Mouse (Mus musculus) lung, embryonic 14.5 days (tissue): ENCODE measurements at regions not wholly inside any gene's neighbourhood (a gene's known extent, or its start where the extent isn't known, plus 50 kb on each side); places are given as distances from the start of the nearest gene placed in this dataset.

Source experiments
- ATAC-seq: fragments of 200-750 bp; cut with Nextera tagmentation; 2 replicates; pipeline ENCODE4 v1.8.0; 2017; ENCODE audit warnings: mild to moderate bottlenecking, moderate TSS enrichment, moderate library complexity; ENCODE audit not compliant: insufficient read depth
- DNase-seq: peaks from one replicate; pipeline ENCODE4 v3.0.0-alpha.2; 2015
- H3K27ac ChIP-seq: fragments of 300-500 bp; sonication (generic); 2 replicates; pipeline ENCODE4 v1.5.1; 2014; ENCODE audit warnings: low read depth, mild to moderate bottlenecking, moderate library complexity
- H3K27me3 ChIP-seq: fragments of 300-500 bp; sonication (generic); 2 replicates; pipeline ENCODE4 v1.6.1; 2014; ENCODE audit warnings: low read length, control low read depth; ENCODE audit not compliant: insufficient read depth
- H3K36me3 ChIP-seq: fragments of 300-500 bp; sonication (generic); 2 replicates; pipeline ENCODE4 v1.6.1; 2014; ENCODE audit warnings: control low read depth; ENCODE audit not compliant: insufficient read depth
- H3K4me1 ChIP-seq: fragments of 300-500 bp; sonication (generic); 2 replicates; pipeline ENCODE4 v1.6.1; 2014; ENCODE audit warnings: antibody characterized with exemption, control low read depth; ENCODE audit not compliant: insufficient read depth
- H3K4me2 ChIP-seq: fragments of 300-500 bp; sonication (generic); 2 replicates; pipeline ENCODE4 v1.6.1; 2014; ENCODE audit warnings: mild to moderate bottlenecking
- H3K4me3 ChIP-seq: fragments of 300-500 bp; sonication (generic); 2 replicates; pipeline ENCODE4 v1.5.1; 2014; ENCODE audit warnings: low read depth, low read length
- H3K9ac ChIP-seq: fragments of 300-500 bp; sonication (generic); 2 replicates; pipeline ENCODE4 v1.6.1; 2014
- H3K9me3 ChIP-seq: fragments of 300-500 bp; sonication (generic); 2 replicates; pipeline ENCODE4 v1.6.1; 2016; ENCODE audit warnings: low read depth, low read length, control low read depth
- CTCF ChIP-seq: IDR thresholded peaks from 2 replicates; pipeline ENCODE4 v1.5.1; 2016; ENCODE audit warnings: antibody characterized with exemption, low read depth
- WGBS: fragments of 180-500 bp; shearing (Covaris S2); extraction: QIAGEN DNeasy Blood & Tissue Kit; methylation state at CpG from one replicate; pipeline ENCODE4 v1.1.7; 2014; 5-methylcytosine and 5-hydroxymethylcytosine counted together

GRCm38 (mm10) chr13:84644024-84644423 lies 421.9 kb downstream of the Tmem161b start:
- Histone ChIP-seq H3K4me3 (no peak overlapping the region), H3K4me2 (no peak overlapping the region), H3K4me1 (no peaks in the 10 kb centered on the region), H3K27me3 (no peaks in the 10 kb centered on the region), H3K9ac (no peak overlapping the region), H3K9me3 (no peaks in the 10 kb centered on the region), H3K27ac (no peak overlapping the region), H3K36me3 (no peaks in the 10 kb centered on the region)
- no peak for ATAC-seq
- 59% methylated on average over 4 of the region's 4 CpGs for WGBS
- DNase-seq: no peak
- TF ChIP-seq CTCF: no peak

GRCm38 (mm10) chr13:84646899-84647298 lies 424.8 kb downstream of the Tmem161b start:
- Histone ChIP-seq H3K27ac (no peak overlapping the region), H3K4me3 (no peak overlapping the region), H3K4me1 (no peaks in the 10 kb centered on the region), H3K36me3 (no peaks in the 10 kb centered on the region), H3K4me2 (no peak overlapping the region), H3K9me3 (no peaks in the 10 kb centered on the region), H3K9ac (no peak overlapping the region), H3K27me3 (no peaks in the 10 kb centered on the region)
- DNase-seq (no peak), ATAC-seq (no peak)
- TF ChIP-seq CTCF: no peak
- WGBS: 69% methylated on average over 1 of the region's 1 CpGs

GRCm38 (mm10) chr13:84648056-84648455 lies 426.0 kb downstream of the Tmem161b start:
- DNase-seq (no peak), ATAC-seq (no peak)
- WGBS: 44% methylated on average over 1 of the region's 1 CpGs

GRCm38 (mm10) chr13:84663967-84664366 lies 441.9 kb downstream of the Tmem161b start:
- no peak overlapping the region for H3K4me2 ChIP-seq
- WGBS: 81% methylated on average over 2 of the region's 2 CpGs
- ATAC-seq: no peak
- DNase-seq: no peak
- no peak overlapping the region for H3K27ac ChIP-seq
- TF ChIP-seq CTCF: no peak
- H3K9me3 ChIP-seq: no peaks in the 10 kb centered on the region
- no peaks in the 10 kb centered on the region for H3K36me3 ChIP-seq
- H3K27me3 ChIP-seq: no peaks in the 10 kb centered on the region
- H3K4me3 ChIP-seq: no peak overlapping the region
- no peaks in the 10 kb centered on the region for H3K4me1 ChIP-seq
- no peak overlapping the region for H3K9ac ChIP-seq

More at GRCm38 (mm10) chr13:84648056-84648455, 426.0 kb downstream of the Tmem161b start:
- Histone ChIP-seq H3K4me1 (no peaks in the 10 kb centered on the region), H3K36me3 (no peaks in the 10 kb centered on the region), H3K27ac (no peak overlapping the region), H3K4me3 (no peak overlapping the region), H3K9ac (no peak overlapping the region), H3K4me2 (no peak overlapping the region), H3K9me3 (no peaks in the 10 kb centered on the region), H3K27me3 (no peaks in the 10 kb centered on the region)
- no peak for TF ChIP-seq CTCF

GRCm38 (mm10) chr13:84680971-84681370 lies 458.9 kb downstream of the Tmem161b start:
- Histone ChIP-seq H3K27ac (no peak overlapping the region), H3K9me3 (no peaks in the 10 kb centered on the region), H3K36me3 (no peaks in the 10 kb centered on the region), H3K27me3 (no peaks in the 10 kb centered on the region), H3K4me3 (no peak overlapping the region), H3K9ac (no peak overlapping the region), H3K4me1 (no peaks in the 10 kb centered on the region), H3K4me2 (no peak overlapping the region)
- no peak for TF ChIP-seq CTCF
- no peak for DNase-seq
- ATAC-seq: no peak
- 35% methylated on average over 2 of the region's 2 CpGs for WGBS

GRCm38 (mm10) chr13:84685930-84686329 lies 463.8 kb downstream of the Tmem161b start:
- Histone ChIP-seq H3K27me3 (no peaks in the 10 kb centered on the region), H3K27ac (no peak overlapping the region), H3K9ac (no peak overlapping the region), H3K4me1 (no peaks in the 10 kb centered on the region), H3K4me2 (no peak overlapping the region), H3K9me3 (no peaks in the 10 kb centered on the region), H3K4me3 (no peak overlapping the region), H3K36me3 (no peaks in the 10 kb centered on the region)
- WGBS: 66% methylated on average over 2 of the region's 2 CpGs
- DNase-seq (no peak), ATAC-seq (no peak)
- TF ChIP-seq CTCF: no peak

GRCm38 (mm10) chr13:84693462-84693861 lies 471.4 kb downstream of the Tmem161b start:
- DNase-seq: peak; percentile 3
- H3K9me3 ChIP-seq: no peaks in the 10 kb centered on the region

GRCm38 (mm10) chr13:84698472-84699080 lies 476.5 kb downstream of the Tmem161b start:
- no peaks in the 10 kb centered on the region for H3K36me3 ChIP-seq
- no peak overlapping the region for H3K27ac ChIP-seq
- no peak overlapping the region for H3K4me3 ChIP-seq
- 44% methylated on average over 3 of the region's 3 CpGs for WGBS
- ATAC-seq (no peak), DNase-seq (no peak)
- no peak overlapping the region for H3K9ac ChIP-seq
- H3K4me2 ChIP-seq: no peak overlapping the region
- H3K9me3 ChIP-seq: no peaks in the 10 kb centered on the region
- no peaks in the 10 kb centered on the region for H3K4me1 ChIP-seq
- TF ChIP-seq CTCF: no peak
- H3K27me3 ChIP-seq: no peaks in the 10 kb centered on the region

More at GRCm38 (mm10) chr13:84693462-84693861, 471.4 kb downstream of the Tmem161b start:
- Histone ChIP-seq H3K4me3 (no peak overlapping the region), H3K36me3 (no peaks in the 10 kb centered on the region), H3K4me2 (no peak overlapping the region), H3K27me3 (no peaks in the 10 kb centered on the region), H3K4me1 (no peaks in the 10 kb centered on the region), H3K27ac (no peak overlapping the region), H3K9ac (no peak overlapping the region)
- no peak for ATAC-seq
- TF ChIP-seq CTCF: no peak
- WGBS: 77% methylated on average over 2 of the region's 2 CpGs
